Mouse (Mus musculus) spleen, adult 10 weeks (tissue): ENCODE results near the gene Pus7l. TPM values are rescaled to one million over a fixed set of nuclear protein-coding genes. Genes with fewer than 3 reads are reported as not detected.

Source experiments
- polyA plus RNA-seq: library from polyadenylated mRNA; stranded (reverse); fragments of 350-450 nt; fragmentation: Illumina TruSeq; extraction: RNeasy Lipid Tissue Mini Kit (QIAGEN cat#74804); gene quantifications from one replicate; pipeline ENCODE4 v1.2.3, GENCODE M21; 2015; ENCODE audit warnings: low replicate concordance; ENCODE audit not compliant: insufficient read depth

Pus7l gene
- 7.8 TPM for polyA plus RNA-seq

DNA sequence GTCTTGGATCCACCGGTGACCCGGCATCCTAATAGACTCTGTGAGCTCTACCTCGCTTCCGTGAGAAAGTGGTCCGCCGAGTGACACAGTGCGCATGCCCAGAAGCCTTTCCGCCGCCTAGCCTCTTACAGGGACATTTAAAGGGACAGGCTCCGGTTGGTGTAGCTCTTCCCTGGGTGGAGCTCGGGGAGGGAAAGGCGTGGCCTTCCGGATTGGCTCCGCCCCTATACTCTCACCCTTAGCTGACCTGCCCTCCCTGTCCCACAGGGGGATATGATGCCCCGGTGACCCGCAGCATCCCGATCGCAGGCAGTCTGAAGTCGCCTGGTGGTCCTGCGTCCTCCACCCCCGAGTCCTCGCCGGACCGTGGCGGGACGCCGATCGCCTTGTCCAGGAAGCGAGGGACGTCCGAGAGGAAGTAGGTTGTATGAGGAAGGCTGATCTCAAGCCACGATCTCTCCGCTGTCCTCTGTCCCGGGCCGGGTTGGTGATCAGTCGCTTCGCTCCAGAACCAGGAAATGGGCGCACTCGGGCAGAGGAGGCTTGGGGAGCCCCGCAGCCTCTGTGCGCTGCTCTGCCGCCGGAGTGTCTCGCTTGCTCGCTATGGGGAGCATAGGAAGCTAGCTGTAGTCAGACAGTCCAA, at the start of gene Pus7l, which contains the start of gene Irak4:
Pus7l (minus strand) TSS at position 139 of the 643 bp plus-strand sequence.
Irak4 (plus strand) TSS at position 235 of the 643 bp plus-strand sequence.

DNA sequence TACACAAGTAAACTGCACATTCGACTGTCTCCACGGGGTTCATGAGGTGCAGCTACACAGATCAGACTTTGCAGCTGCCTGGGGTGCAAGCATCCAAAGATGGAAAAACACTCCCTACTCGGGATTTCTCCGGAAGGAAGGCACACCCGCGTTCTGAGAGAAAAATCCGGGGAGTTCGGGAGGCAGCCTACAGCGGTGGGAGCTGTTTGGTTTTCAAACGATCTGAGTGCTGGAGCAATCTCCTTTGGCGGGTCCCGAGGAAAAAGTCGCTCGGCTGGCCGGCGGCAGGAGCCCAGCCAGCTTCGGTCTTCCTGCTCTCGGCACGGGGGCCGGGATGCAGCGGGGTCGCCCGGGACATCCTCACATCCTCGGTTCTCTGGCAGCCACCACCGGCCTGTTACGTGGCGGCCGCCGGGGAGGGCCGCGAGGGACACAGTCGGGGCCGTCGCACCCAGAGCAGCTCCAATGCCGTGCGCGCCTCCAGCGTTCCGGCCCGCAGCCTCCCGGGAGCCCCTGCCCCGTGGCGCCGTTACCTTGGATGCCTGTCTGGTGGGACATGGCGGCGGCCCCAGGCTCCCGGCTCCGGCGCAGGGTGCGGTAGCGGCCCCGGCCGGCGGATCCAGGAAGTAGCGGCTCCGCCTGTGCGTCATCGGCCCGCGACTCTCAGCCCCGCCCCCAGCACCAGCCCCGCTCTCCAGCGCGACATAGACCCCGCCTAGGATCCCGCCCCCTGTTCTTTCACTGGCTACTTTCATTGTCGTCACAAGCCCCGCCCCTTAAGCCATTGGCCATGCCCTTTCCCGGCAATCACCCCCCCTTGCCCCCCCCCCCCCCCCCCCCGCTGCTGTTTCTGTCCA, 46.1 kb upstream of the Pus7l start, which contains the start of gene Twf1:
Twf1 (minus strand) TSS at position 671 of the 857 bp plus-strand sequence.

Other genes starting within 250 kb of the Pus7l start
- gene Adamts20, start 78.1 kb downstream of the Pus7l start, polyA plus RNA-seq: 0.81 TPM
- gene Irak4, start 96 bp upstream of the Pus7l start, polyA plus RNA-seq: 26.3 TPM
- gene Twf1, start 46.3 kb upstream of the Pus7l start, polyA plus RNA-seq: 51.1 TPM
- 0.17 TPM for gene Tmem117, start 85.7 kb upstream of the Pus7l start, polyA plus RNA-seq